Mouse (Mus musculus) 3T3-L1 (cell line): ENCODE measurements at regions not wholly inside any gene's neighbourhood (a gene's known extent, or its start where the extent isn't known, plus 50 kb on each side); places are given as distances from the start of the nearest gene placed in this dataset.

Experiments
- DNase-seq: peaks from one replicate; pipeline ENCODE4 v3.0.0-alpha.2; 2015; ENCODE audit warnings: low read depth, low spot score

- peak; percentile 78 for DNase-seq
These were observed 431.3 kb upstream of the Reg3g start for GRCm38 (mm10) chr6:78899952-78900351.

GRCm38 (mm10) chr6:78892730-78893129 is 424.1 kb upstream of the Reg3g start:
- no peak for DNase-seq

GRCm38 (mm10) chr6:78863031-78863430 is 394.4 kb upstream of the Reg3g start:
- no peak for DNase-seq

- DNase-seq, result no peak
These were observed 372.6 kb upstream of the Reg3g start for GRCm38 (mm10) chr6:78841261-78841660.

- DNase-seq, result no peak
These were observed 357.4 kb upstream of the Reg3g start for GRCm38 (mm10) chr6:78825901-78826629.

- no peak for DNase-seq
These were observed 352.6 kb upstream of the Reg3g start for GRCm38 (mm10) chr6:78821251-78821650.

GRCm38 (mm10) chr6:78797013-78797412 is 328.3 kb upstream of the Reg3g start:
- no peak for DNase-seq

GRCm38 (mm10) chr6:78788972-78789371 is 320.3 kb upstream of the Reg3g start:
- no peak for DNase-seq

- no peak for DNase-seq
These were observed 288.9 kb upstream of the Reg3g start for GRCm38 (mm10) chr6:78757619-78758018.
